Mouse (Mus musculus) ES-Bruce4 (cell line): ENCODE data around the gene Ambra1. TPM values are rescaled to one million over a fixed set of nuclear protein-coding genes. Genes with fewer than 3 reads are reported as not detected.

Experiments
- H3K27ac ChIP-seq: 2 replicates; pipeline ENCODE4 v1.5.1; 2012; ENCODE audit warnings: low read length, inconsistent platforms; ENCODE audit not compliant: insufficient read depth
- H3K27me3 ChIP-seq: 2 replicates; pipeline ENCODE4 v1.6.1; 2012; ENCODE audit warnings: mild to moderate bottlenecking, low read length, inconsistent platforms; ENCODE audit not compliant: control insufficient read depth, poor library complexity, insufficient read depth, severe bottlenecking
- H3K36me3 ChIP-seq: 2 replicates; pipeline ENCODE4 v1.6.1; 2012; ENCODE audit warnings: inconsistent platforms, mild to moderate bottlenecking, low read length, moderate library complexity; ENCODE audit not compliant: control insufficient read depth, poor library complexity, insufficient read depth, severe bottlenecking
- H3K4me1 ChIP-seq: one replicate; pipeline ENCODE4 v1.8.1; 2011; ENCODE audit warnings: low read length; ENCODE audit not compliant: control insufficient read depth, insufficient read depth
- H3K4me3 ChIP-seq: 2 replicates; pipeline ENCODE4 v1.5.1; 2011; ENCODE audit warnings: low read depth, mild to moderate bottlenecking, low read length
- H3K9ac ChIP-seq: 2 replicates; pipeline ENCODE4 v1.6.1; 2012; ENCODE audit warnings: low read depth, mild to moderate bottlenecking, inconsistent platforms; ENCODE audit not compliant: poor library complexity, severe bottlenecking
- H3K9me3 ChIP-seq: replicated peaks from 2 replicates; pipeline ENCODE4 v1.6.1; 2012; ENCODE audit warnings: mild to moderate bottlenecking, low read length, inconsistent platforms; ENCODE audit not compliant: control insufficient read depth, poor library complexity, insufficient read depth, severe bottlenecking
- CTCF ChIP-seq: IDR thresholded peaks from one replicate; pipeline ENCODE4 v1.8.1; 2011; ENCODE audit warnings: low read depth, low read length
- EP300 ChIP-seq: IDR thresholded peaks from 2 replicates; pipeline ENCODE4 v1.6.1; 2011; ENCODE audit warnings: low read depth, low read length; ENCODE audit not compliant: insufficient read depth
- POLR2A ChIP-seq: IDR thresholded peaks from one replicate; pipeline ENCODE4 v1.8.1; 2011; ENCODE audit warnings: low read length; ENCODE audit not compliant: insufficient read depth
- polyA plus RNA-seq: library from polyadenylated mRNA; stranded (reverse); fragments of >200 nt; gene quantifications from 2 replicates; pipeline ENCODE4 v1.2.4, GENCODE M21; 2011; ENCODE audit warnings: low read depth; ENCODE audit not compliant: missing spikeins, insufficient read depth, insufficient read length

The Ambra1 gene
- polyA plus RNA-seq, 1 experiment: 43.1 TPM

GRCm38 (mm10) chr2:91944170-91944950 is 214.4 kb downstream of the Ambra1 start:
- Histone ChIP-seq H3K9me3 (no peaks in the 10 kb centered on the region), H3K9ac (no peak overlapping the region), H3K36me3 (no peaks in the 10 kb centered on the region), H3K27me3 (no peaks in the 10 kb centered on the region), H3K27ac (no peak overlapping the region), H3K4me1 (no peaks in the 10 kb centered on the region), H3K4me3 (no peak overlapping the region)
- TF ChIP-seq POLR2A (no peak), CTCF (peak; percentile 98)

GRCm38 (mm10) chr2:91945483-91945882 is 215.5 kb downstream of the Ambra1 start, which contains the start of gene Gm9821:
TSS of gene Gm9821 (plus strand) at chr2:91945703.
- H3K9ac ChIP-seq: no peak within 1 kb of the TSS
- H3K4me1 ChIP-seq: no peaks in the 10 kb centered on the region
- no peak within 1 kb of the TSS for H3K27ac ChIP-seq
- TF ChIP-seq EP300: no peak
- no peak for TF ChIP-seq POLR2A
- no peak for TF ChIP-seq CTCF
- no peaks in the 10 kb centered on the region for H3K9me3 ChIP-seq
- no peaks in the 10 kb centered on the region for H3K27me3 ChIP-seq
- H3K4me3 ChIP-seq: no peak within 1 kb of the TSS
- H3K36me3 ChIP-seq: no peaks in the 10 kb centered on the region

GRCm38 (mm10) chr2:91946836-91947235 is 216.9 kb downstream of the Ambra1 start:
- H3K27me3 ChIP-seq: no peaks in the 10 kb centered on the region
- H3K27ac ChIP-seq: no peak overlapping the region
- TF ChIP-seq POLR2A: no peak
- no peak for TF ChIP-seq EP300
- no peak for TF ChIP-seq CTCF
- H3K4me3 ChIP-seq: no peak overlapping the region
- H3K9ac ChIP-seq: no peak overlapping the region
- no peaks in the 10 kb centered on the region for H3K9me3 ChIP-seq
- no peaks in the 10 kb centered on the region for H3K36me3 ChIP-seq
- no peaks in the 10 kb centered on the region for H3K4me1 ChIP-seq

- TF ChIP-seq POLR2A (no peak), CTCF (no peak), EP300 (no peak)
- no peak overlapping the region for H3K9ac ChIP-seq
- H3K36me3 ChIP-seq: no peaks in the 10 kb centered on the region
- H3K27me3 ChIP-seq: no peaks in the 10 kb centered on the region
- no peak overlapping the region for H3K27ac ChIP-seq
- H3K9me3 ChIP-seq: no peaks in the 10 kb centered on the region
- no peaks in the 10 kb centered on the region for H3K4me1 ChIP-seq
- no peak overlapping the region for H3K4me3 ChIP-seq
Measured at GRCm38 (mm10) chr2:91947397-91948150, 217.6 kb downstream of the Ambra1 start.

- no peak overlapping the region for H3K9ac ChIP-seq
- H3K4me3 ChIP-seq: no peak overlapping the region
- TF ChIP-seq POLR2A (no peak), EP300 (no peak), CTCF (no peak)
- no peaks in the 10 kb centered on the region for H3K9me3 ChIP-seq
- H3K27me3 ChIP-seq: no peaks in the 10 kb centered on the region
- H3K4me1 ChIP-seq: no peaks in the 10 kb centered on the region
- no peak overlapping the region for H3K27ac ChIP-seq
- no peaks in the 10 kb centered on the region for H3K36me3 ChIP-seq
Measured at GRCm38 (mm10) chr2:91948151-91948509, 218.2 kb downstream of the Ambra1 start.

GRCm38 (mm10) chr2:91948792-91949241 is 218.9 kb downstream of the Ambra1 start:
- Histone ChIP-seq H3K9ac (no peak overlapping the region), H3K27ac (no peak overlapping the region), H3K36me3 (no peaks in the 10 kb centered on the region), H3K4me3 (no peak overlapping the region), H3K9me3 (no peaks in the 10 kb centered on the region), H3K4me1 (peaks cover 3% of the 10 kb centered on the region), H3K27me3 (no peaks in the 10 kb centered on the region)
- no peak for TF ChIP-seq POLR2A
- TF ChIP-seq CTCF: no peak
- TF ChIP-seq EP300: no peak
